Mouse (Mus musculus) heart, postnatal 0 days (tissue): ENCODE measurements around the gene Tifab.

ENCODE experiments used
- CTCF ChIP-seq: IDR thresholded peaks from 2 replicates; pipeline ENCODE4 v1.5.1; 2016; ENCODE audit warnings: antibody characterized with exemption, control low read depth, low read depth
- EP300 ChIP-seq: IDR thresholded peaks from 2 replicates; pipeline ENCODE4 v1.6.1; 2016; ENCODE audit warnings: antibody characterized with exemption, low read depth

DNA sequence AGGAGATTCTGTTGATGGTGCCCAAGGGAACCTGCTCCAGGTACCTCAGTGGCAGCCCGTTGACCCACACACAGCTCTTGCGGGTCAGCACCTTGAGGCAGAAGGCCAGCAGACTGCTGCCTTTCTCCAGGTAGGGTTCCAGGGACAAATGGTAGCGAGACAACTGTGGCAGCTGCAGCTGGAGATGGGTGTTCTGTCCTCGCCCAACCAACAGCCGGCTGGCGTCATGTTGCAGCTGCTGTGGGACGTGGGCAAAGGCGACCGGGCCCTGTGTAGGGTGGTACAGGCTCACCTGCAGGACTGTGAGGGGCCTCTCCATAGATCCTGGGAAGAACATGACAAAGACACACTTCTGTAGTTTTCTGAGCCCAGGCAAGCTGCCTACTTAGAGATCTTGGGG lies 2.4 kb downstream of the Tifab start:
- TF ChIP-seq CTCF (no peak), EP300 (no peak)
